Mouse (Mus musculus) stomach, embryonic 15.5 days (tissue): ENCODE results near the gene Gm21366. TPM values are rescaled to one million over a fixed set of nuclear protein-coding genes. Genes with fewer than 3 reads are reported as not detected.
"Not testable (repeated sequence)": the region's sequence is repeated elsewhere in the genome, so short reads cannot be mapped to it uniquely, and the experiment has no call there.

Experiments used
- ATAC-seq: fragments of 200-750 bp; cut with Nextera tagmentation; 2 replicates; pipeline ENCODE4 v1.8.0; 2017; ENCODE audit warnings: low read depth, moderate number of reproducible peaks, moderate TSS enrichment; ENCODE audit not compliant: insufficient read depth, low FRiP score
- H3K27ac ChIP-seq: fragments of 300-500 bp; sonication (generic); 2 replicates; pipeline ENCODE4 v1.5.1; 2015; ENCODE audit warnings: mild to moderate bottlenecking, inconsistent platforms
- H3K27me3 ChIP-seq: fragments of 300-500 bp; sonication (generic); replicated peaks from 2 replicates; pipeline ENCODE4 v1.6.1; 2015; ENCODE audit warnings: inconsistent platforms
- H3K36me3 ChIP-seq: fragments of 300-500 bp; sonication (generic); 2 replicates; pipeline ENCODE4 v1.6.1; 2015; ENCODE audit warnings: inconsistent platforms
- H3K4me1 ChIP-seq: fragments of 300-500 bp; sonication (generic); 2 replicates; pipeline ENCODE4 v1.6.1; 2015; ENCODE audit warnings: inconsistent platforms
- H3K4me2 ChIP-seq: fragments of 300-500 bp; sonication (generic); 2 replicates; pipeline ENCODE4 v1.6.1; 2015; ENCODE audit warnings: mild to moderate bottlenecking, inconsistent platforms
- H3K4me3 ChIP-seq: fragments of 300-500 bp; sonication (generic); replicated peaks from 2 replicates; pipeline ENCODE4 v1.5.1; 2015; ENCODE audit warnings: inconsistent platforms
- H3K9ac ChIP-seq: fragments of 300-500 bp; sonication (generic); 2 replicates; pipeline ENCODE4 v1.6.1; 2015; ENCODE audit warnings: inconsistent platforms
- H3K9me3 ChIP-seq: fragments of 300-500 bp; sonication (generic); 2 replicates; pipeline ENCODE4 v1.6.1; 2016; ENCODE audit warnings: inconsistent platforms
- WGBS: fragments of 180-500 bp; shearing (Covaris S2); methylation state at CpG from one replicate; pipeline ENCODE4 v1.1.7; 2015; 5-methylcytosine and 5-hydroxymethylcytosine counted together
- polyA plus RNA-seq: library from polyadenylated mRNA; unstranded; fragments of >200 nt; fragmentation: Nextera tagmentation; extraction: Ambion mirVana; gene quantifications from 2 replicates; pipeline ENCODE4 v1.2.1, GENCODE M21; 2015

The Gm21366 gene
- polyA plus RNA-seq, result not detected in 2 replicates

GRCm38 (mm10) chrY:22861156-22861555 lies at the start of gene Gm21366:
Gene Gm21366, minus strand, starts transcription at chrY:22861256.
- WGBS, result no CpG with 5 or more reads among the region's 6 CpGs
- H3K9ac ChIP-seq, H3K4me3 ChIP-seq, H3K27me3 ChIP-seq, ATAC-seq, H3K4me2 ChIP-seq, H3K36me3 ChIP-seq, H3K9me3 ChIP-seq, H3K4me1 ChIP-seq, H3K27ac ChIP-seq: not testable (repeated sequence)
